Mouse (Mus musculus) embryo, embryonic 9.5 days (tissue): Measurements from ENCODE around the gene Tns4.
A peak's percentile ranks its signal among the peaks of the same experiment; 100 is the strongest.

Experiments used
- DNase-seq: peaks from one replicate; pipeline ENCODE4 v3.0.0-alpha.2; 2017; ENCODE audit errors: extremely low spot score

The Tns4 gene

DNA sequence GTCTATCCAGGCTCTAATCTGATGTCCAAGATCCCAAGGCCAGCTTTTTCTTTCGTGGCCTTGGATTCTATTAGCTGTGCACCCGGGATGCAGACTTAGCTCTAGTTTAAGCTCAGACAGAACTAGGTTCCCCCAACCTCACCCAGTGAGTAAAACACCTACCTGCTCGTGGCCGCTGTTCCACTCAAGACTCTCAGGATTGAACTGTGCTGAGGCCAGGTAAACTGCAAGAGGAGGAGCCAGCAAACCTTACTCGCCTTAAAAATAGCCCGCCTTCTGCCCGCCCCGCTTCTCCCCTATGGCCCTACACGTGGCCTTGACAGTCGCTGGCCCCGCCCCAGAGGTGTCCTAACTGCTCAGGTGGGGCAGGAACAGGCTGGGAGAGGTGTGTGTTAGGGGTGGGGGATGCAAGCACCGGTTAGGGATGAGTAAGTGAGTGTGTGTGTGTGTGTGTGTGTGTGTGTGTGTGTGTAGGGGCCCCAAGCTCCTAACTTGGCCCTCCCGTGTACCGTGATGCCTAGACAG lies at the start of gene Tns4:
Gene Tns4, minus strand, starts transcription at position 230 of the 525 bp plus-strand sequence.
- DNase-seq, result no peak

- no peak for DNase-seq
These were observed 48.3 kb upstream of the Tns4 start for GRCm38 (mm10) chr11:99137385-99137784.

GRCm38 (mm10) chr11:99136961-99137360 lies 47.9 kb upstream of the Tns4 start:
- DNase-seq, result no peak

DNA sequence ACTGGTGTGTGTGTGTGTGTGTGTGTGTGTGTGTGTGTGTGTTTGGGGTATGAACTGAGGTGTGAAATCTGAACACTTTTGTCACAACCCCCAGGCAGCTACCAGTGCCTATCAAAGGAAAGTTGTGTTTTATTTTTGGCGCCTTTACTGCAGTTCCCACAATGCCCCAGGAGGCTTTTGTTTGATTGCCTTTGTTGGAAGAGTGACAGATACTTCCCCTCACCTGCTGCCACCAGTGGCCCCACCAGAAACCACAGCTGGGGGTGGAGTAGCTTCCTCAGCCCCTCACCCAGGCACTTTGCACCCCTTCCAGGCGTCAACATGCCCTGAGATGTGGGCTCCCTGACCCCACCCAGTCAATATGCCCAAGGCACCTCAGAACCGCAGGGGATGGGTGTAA lies 47.3 kb upstream of the Tns4 start:
- DNase-seq, result no peak

DNA sequence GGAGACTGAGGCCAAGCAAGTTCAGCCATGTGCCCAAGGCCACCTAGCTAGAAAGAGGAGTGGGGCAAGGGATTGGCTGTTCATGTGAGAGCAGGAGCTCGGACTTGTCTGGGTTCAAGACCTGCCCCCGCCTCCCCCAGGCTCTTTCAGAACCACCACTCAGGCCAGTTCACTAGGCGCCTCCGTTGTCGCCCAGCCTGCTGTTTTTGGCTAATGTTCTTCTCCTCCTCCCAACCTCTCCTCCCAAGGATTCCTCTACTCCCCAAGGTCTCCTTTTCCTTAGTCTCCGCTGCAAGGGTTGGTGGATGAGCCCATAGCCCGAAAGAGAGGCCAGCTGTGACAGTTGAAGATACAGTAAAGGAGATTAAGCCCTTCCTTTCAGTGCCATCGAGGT lies 45.9 kb upstream of the Tns4 start:
- no peak for DNase-seq

- no peak for DNase-seq
These were observed 45.4 kb upstream of the Tns4 start for GRCm38 (mm10) chr11:99134266-99135046.

GRCm38 (mm10) chr11:99133285-99133897 lies 44.3 kb upstream of the Tns4 start:
- no peak for DNase-seq

DNA sequence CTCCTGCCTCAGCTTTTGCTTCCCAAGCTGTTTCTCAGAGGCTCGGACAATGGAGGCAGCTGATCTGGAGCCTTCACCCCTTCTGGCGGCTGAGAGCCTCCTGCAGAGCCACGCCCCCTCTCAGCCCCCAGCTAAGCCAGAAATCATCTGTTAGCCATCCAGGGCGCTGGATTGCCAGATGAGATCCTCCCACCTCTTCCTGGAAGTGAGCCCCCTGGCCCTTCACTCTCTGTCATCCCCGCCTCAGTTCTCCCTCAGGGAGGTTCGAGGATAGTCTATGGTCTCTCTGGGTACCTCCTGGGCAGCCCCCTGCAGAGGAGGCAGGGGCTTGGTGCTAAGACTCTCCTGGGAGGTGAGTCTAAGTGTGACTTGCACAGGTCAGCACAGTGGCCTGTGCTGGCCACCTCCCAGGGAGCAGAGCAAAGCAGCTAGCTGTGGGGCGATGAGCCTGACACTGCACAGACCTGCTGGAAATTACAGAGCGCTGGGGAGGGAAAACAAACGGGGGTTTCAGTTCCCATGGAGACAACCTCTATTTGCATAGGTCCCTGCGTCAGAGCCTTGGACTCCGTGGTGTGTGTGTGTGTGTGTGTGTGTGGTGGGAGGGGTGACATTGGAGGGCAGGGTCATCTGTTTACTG lies 43.1 kb upstream of the Tns4 start:
- DNase-seq, result peak; percentile 80

- DNase-seq, result no peak
These were observed 42.3 kb upstream of the Tns4 start for GRCm38 (mm10) chr11:99131463-99131840.

- DNase-seq, result no peak
These were observed 41.8 kb upstream of the Tns4 start for GRCm38 (mm10) chr11:99130736-99131462.

- no peak for DNase-seq
These were observed 40.2 kb upstream of the Tns4 start for GRCm38 (mm10) chr11:99129287-99129686.

DNA sequence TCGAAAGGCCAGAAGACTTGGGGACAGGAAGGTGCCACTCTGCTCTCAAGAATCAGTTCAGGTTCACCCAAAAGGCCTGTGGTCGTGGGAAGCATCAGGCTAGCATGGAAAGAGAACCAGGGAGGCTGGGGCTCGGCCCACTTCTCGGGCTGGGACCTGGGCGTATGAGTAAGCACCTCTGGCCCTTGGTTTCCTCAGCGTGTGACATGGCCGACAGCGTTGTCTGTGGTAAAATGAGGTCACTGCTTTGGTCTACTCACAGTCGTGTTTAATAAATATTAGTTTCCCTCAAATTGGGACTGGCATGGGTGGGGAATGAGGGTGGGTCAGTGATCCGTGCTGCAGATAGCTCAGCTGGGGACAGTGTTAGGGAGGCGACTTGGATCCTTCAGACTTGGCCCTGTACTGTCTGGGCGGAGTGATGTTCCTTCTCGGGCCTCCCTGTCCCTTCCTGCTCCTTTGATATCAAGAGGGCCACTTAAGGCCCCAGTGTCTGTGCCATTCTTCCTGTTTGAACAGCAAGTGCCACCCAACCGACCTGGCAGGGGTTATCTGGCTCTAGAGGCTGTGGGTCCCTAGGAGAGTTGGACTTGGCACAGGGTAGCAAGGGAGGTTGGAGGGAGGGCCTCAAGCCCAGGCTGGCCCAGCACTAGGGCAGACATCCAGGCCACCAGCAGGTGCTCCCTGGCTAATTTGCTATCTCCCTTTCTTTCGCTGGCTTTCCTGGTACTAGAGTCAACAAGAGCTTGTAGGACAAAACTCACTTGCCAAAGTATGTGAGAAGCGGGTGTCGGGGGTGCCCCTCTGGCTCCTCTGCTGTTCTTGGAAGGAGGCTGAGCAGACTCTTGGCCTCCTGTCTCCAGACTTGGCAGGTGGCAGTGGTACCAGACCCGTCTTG lies 38.9 kb upstream of the Tns4 start:
- no peak for DNase-seq

DNA sequence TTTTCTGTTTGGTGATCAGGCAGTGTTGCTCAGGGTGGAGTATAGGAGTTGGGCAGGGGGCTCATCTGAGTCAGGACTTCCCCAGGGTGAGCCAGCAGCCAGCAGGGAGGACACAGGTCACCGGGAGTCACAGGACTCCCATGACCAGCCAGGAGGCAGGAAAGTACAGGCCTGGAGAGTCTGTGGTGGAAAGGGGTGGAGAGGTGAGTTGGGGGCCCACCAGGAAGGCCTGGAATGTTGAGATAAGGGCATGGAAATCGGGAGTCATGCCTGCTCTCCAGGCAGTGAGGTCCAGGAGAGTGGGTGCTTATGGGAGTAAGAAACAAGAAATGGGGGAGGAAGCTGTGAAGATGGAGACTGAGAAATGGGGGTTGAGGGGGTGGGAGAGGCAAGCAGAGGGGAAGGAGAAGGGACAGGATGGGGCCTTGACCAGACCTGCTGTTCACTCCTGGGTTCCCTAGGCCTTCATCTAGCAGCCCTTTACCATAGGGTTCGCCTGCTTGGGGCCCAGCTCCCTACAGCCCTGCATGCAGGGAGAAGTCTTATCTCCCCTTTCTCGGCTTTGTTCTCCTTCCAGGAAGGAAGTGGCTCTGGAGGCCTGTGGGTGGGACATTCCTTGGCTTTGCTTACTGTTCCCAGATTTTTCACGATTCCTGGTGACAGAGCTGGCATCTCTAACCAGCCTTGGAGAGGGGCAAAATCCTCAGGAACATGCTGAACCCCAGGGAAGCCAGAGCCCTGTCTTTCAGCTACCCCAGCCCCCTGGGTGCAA lies 37.6 kb upstream of the Tns4 start:
- DNase-seq, result no peak

DNA sequence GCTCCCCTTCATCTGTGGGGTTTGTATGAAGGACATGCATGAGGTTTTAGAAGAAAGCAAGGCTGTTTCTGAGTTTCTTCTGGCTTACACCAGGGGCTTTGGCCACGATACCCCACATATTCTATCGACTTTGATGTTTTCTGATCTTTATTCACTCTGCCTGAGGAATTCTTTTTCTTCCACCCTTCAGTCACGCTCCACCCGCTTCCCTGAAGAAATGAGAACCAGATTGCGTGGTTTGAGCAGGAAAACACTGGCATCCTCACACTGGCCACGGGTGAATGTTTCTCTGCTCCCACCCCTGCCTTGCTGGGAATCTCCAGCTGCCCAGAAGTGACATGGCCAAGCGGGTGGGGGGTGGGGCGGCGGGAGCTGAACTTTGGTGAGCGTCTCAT lies 35.5 kb upstream of the Tns4 start:
- DNase-seq, result no peak

DNA sequence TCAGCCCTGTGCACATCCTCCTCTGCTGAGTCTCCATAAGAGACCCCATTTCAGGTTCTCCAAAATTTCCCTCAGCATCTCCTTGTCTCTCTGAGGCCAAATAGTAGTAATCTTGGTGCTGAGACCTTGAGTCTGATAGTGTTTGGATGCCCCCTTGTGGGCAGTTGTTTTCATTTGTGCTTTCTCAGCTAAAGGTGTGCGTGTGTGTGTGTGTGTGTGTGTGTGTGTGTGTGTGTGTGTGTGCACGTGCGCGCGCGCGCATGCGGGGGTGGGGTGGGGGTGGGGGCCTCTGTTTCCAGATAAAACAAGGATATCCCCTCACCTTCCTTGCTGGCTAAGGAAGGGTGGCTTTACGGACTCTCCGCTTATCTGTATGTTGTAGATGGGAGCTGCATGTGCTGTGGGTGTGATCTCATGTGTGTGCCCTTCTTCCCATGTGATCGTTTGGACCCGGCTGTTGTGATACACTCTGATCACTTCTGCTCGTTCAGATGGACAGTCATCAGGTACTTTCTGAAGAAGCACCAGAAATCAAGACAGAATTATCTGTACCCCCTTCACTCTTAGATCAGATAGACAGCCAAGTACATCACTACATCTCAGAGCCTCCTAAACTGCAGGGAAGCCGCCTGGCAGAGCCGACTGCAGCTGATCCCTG lies 35.0 kb upstream of the Tns4 start:
- DNase-seq, result peak; percentile 66

- DNase-seq, result no peak
These were observed 33.6 kb upstream of the Tns4 start for GRCm38 (mm10) chr11:99122703-99123102.

GRCm38 (mm10) chr11:99121218-99121631 lies 32.1 kb upstream of the Tns4 start:
- DNase-seq, result no peak

- no peak for DNase-seq
These were observed 31.6 kb upstream of the Tns4 start for GRCm38 (mm10) chr11:99120524-99121217.

- DNase-seq, result no peak
These were observed 29.9 kb upstream of the Tns4 start for GRCm38 (mm10) chr11:99118963-99119362.
